Mouse (Mus musculus) stomach, embryonic 16.5 days (tissue): Measurements from ENCODE around the gene Olfr876. TPM values are rescaled to one million over a fixed set of nuclear protein-coding genes. Genes with fewer than 3 reads are reported as not detected.

Source experiments
- polyA plus RNA-seq: library from polyadenylated mRNA; unstranded; fragments of >200 nt; fragmentation: Nextera tagmentation; extraction: Ambion mirVana; gene quantifications from 2 replicates; pipeline ENCODE4 v1.2.1, GENCODE M21; 2015

The Olfr876 gene
- polyA plus RNA-seq, 1 experiment from 2014 or later = not detected

Other genes starting within 250 kb of the Olfr876 start
- 11.9 and 13.3 TPM in 2 replicates for gene Siae, start 247.3 kb upstream of the Olfr876 start, polyA plus RNA-seq
- 4.7 and 5.7 TPM in 2 replicates for gene Spa17, start 189.3 kb upstream of the Olfr876 start, polyA plus RNA-seq
- gene Tbrg1, start 145.7 kb upstream of the Olfr876 start, polyA plus RNA-seq = 154 and 162 TPM in 2 replicates
- not detected in 2 replicates for gene Panx3, start 133.8 kb upstream of the Olfr876 start, polyA plus RNA-seq
- not detected in 2 replicates for gene Olfr160, start 86.8 kb upstream of the Olfr876 start, polyA plus RNA-seq
- gene Olfr874, start 57.9 kb upstream of the Olfr876 start, polyA plus RNA-seq = not detected in 2 replicates
- not detected in 2 replicates for gene Olfr875, start 31.2 kb upstream of the Olfr876 start, polyA plus RNA-seq
- gene Olfr877, start 51.2 kb downstream of the Olfr876 start, polyA plus RNA-seq = not detected in 2 replicates
- not detected in 2 replicates for gene Olfr145, start 93.7 kb downstream of the Olfr876 start, polyA plus RNA-seq
- gene Olfr878, start 114.8 kb downstream of the Olfr876 start, polyA plus RNA-seq = not detected in 2 replicates
- gene Olfr881, start 188.8 kb downstream of the Olfr876 start, polyA plus RNA-seq = not detected in 2 replicates
- not detected in 2 replicates for gene Olfr883, start 222.8 kb downstream of the Olfr876 start, polyA plus RNA-seq
- gene Olfr884, start 243.5 kb downstream of the Olfr876 start, polyA plus RNA-seq = not detected in 2 replicates